Mouse (Mus musculus): Measurements from ENCODE around the gene Ncbp3. TPM values are rescaled to one million over a fixed set of nuclear protein-coding genes. Genes with fewer than 3 reads are reported as not detected.

Gene Ncbp3
- polyA plus RNA-seq, 2 experiments from 2014 or later = 17.1 to 21.5 TPM

GRCm38 (mm10) chr11:73137591-73138501 is 90.3 kb downstream of the Ncbp3 start, which contains the start of gene Haspin:
Gene Haspin (minus strand): TSS chr11:73138294.
- ATAC-seq = peak; percentile 91

Other genes with a start within 250 kb of the Ncbp3 start
- gene Atp2a3, start 86.6 kb upstream of the Ncbp3 start, polyA plus RNA-seq (2017; shearing (Covaris generic)) = 10 to 100 TPM; 57.5 to 89.4 TPM
- gene P2rx1, start 48.7 kb upstream of the Ncbp3 start, polyA plus RNA-seq (2017; shearing (Covaris generic)) = under 1 TPM in 1 of 2 experiments, not detected in 1; 0.39 TPM
- 1 to 10 TPM; 2.3 to 5.8 TPM for gene Camkk1, start 28.8 kb upstream of the Ncbp3 start, polyA plus RNA-seq (2017; shearing (Covaris generic))
- gene Itgae, start 42.8 kb downstream of the Ncbp3 start, polyA plus RNA-seq (2017; shearing (Covaris generic)) = 100 to 1,000 TPM in 1 of 2 experiments, 10 to 100 TPM in 1; 63.9 to 126 TPM
- gene Haspin, start 90.5 kb downstream of the Ncbp3 start, polyA plus RNA-seq (2017; shearing (Covaris generic)) = 1 to 10 TPM; 6.6 to 8.2 TPM
- gene P2rx5, start 112.6 kb downstream of the Ncbp3 start, polyA plus RNA-seq (2017; shearing (Covaris generic)) = under 1 TPM; 0.33 to 0.55 TPM
- gene Emc6, start 129.3 kb downstream of the Ncbp3 start, polyA plus RNA-seq (2017; shearing (Covaris generic)) = 10 to 100 TPM; 42.2 to 49.5 TPM
- gene Tax1bp3, start 129.3 kb downstream of the Ncbp3 start, polyA plus RNA-seq (2017; shearing (Covaris generic)) = 10 to 100 TPM; 27.4 to 30.8 TPM
- gene Ctns, start 151.3 kb downstream of the Ncbp3 start, polyA plus RNA-seq (2017; shearing (Covaris generic)) = 10 to 100 TPM; 12.9 to 18.3 TPM
- 1 to 10 TPM; 1.3 to 4.8 TPM for gene Shpk, start 151.7 kb downstream of the Ncbp3 start, polyA plus RNA-seq (2017; shearing (Covaris generic))
- not detected for gene Trpv1, start 186.5 kb downstream of the Ncbp3 start, polyA plus RNA-seq (2017; shearing (Covaris generic))
- under 1 TPM; 0.09 to 0.16 TPM for gene Trpv3, start 219.6 kb downstream of the Ncbp3 start, polyA plus RNA-seq (2017; shearing (Covaris generic))